Mouse (Mus musculus) forebrain, embryonic 10.5 days (tissue): Measurements from ENCODE around the gene Zc3h12d. TPM values are rescaled to one million over a fixed set of nuclear protein-coding genes. Genes with fewer than 3 reads are reported as not detected.
"Not testable (repeated sequence)": the region's sequence is repeated elsewhere in the genome, so short reads cannot be mapped to it uniquely, and the experiment has no call there.

Experiments
- DNase-seq: peaks from one replicate; pipeline ENCODE4 v3.0.0-alpha.2; 2017; ENCODE audit warnings: low spot score; ENCODE audit errors: extremely low spot score
- H3K27ac ChIP-seq: fragments of 300-500 bp; sonication (generic); 2 replicates; pipeline ENCODE4 v1.5.1; 2016; ENCODE audit warnings: mild to moderate bottlenecking
- H3K27me3 ChIP-seq: fragments of 300-500 bp; sonication (generic); 2 replicates; pipeline ENCODE4 v1.6.1; 2016; ENCODE audit warnings: mild to moderate bottlenecking; ENCODE audit not compliant: poor library complexity, severe bottlenecking
- H3K36me3 ChIP-seq: fragments of 300-500 bp; sonication (generic); replicated peaks from 2 replicates; pipeline ENCODE4 v1.6.1; 2016; ENCODE audit warnings: mild to moderate bottlenecking, moderate library complexity
- H3K4me1 ChIP-seq: fragments of 300-500 bp; sonication (generic); 2 replicates; pipeline ENCODE4 v1.6.1; 2016
- H3K4me3 ChIP-seq: fragments of 300-500 bp; sonication (generic); 2 replicates; pipeline ENCODE4 v1.5.1; 2016; ENCODE audit warnings: mild to moderate bottlenecking, moderate library complexity
- H3K9me3 ChIP-seq: fragments of 300-500 bp; sonication (generic); 2 replicates; pipeline ENCODE4 v1.6.1; 2016; ENCODE audit warnings: mild to moderate bottlenecking, moderate library complexity
- WGBS: fragments of 180-500 bp; shearing (Covaris S2); methylation state at CpG from one replicate; pipeline ENCODE4 v1.1.7; 2016; 5-methylcytosine and 5-hydroxymethylcytosine counted together
- polyA plus RNA-seq: library from polyadenylated mRNA; unstranded; fragments of >200 nt; fragmentation: Nextera tagmentation; extraction: Ambion mirVana; gene quantifications from 2 replicates; pipeline ENCODE4 v1.2.1, GENCODE M21; 2016

The Zc3h12d gene
- polyA plus RNA-seq, 1 experiment from 2014 or later, result 0.11 TPM

GRCm38 (mm10) chr10:7866762-7867665, 34.7 kb downstream of the Zc3h12d start:
- H3K36me3 ChIP-seq, result no peaks in the 10 kb centered on the region
- H3K9me3 ChIP-seq, result peaks cover 3% of the 10 kb centered on the region; the same call in 1 of the 2 replicates
- DNase-seq, result peak; percentile 25
- H3K4me3 ChIP-seq, result peak overlapping the region; percentile 55
- peak overlapping the region; percentile 35; the same call in 1 of the 2 replicates for H3K27ac ChIP-seq
- peaks cover 33% of the 10 kb centered on the region for H3K27me3 ChIP-seq
- peaks cover 27% of the 10 kb centered on the region for H3K4me1 ChIP-seq
- WGBS, result 18% methylated on average over 50 of the region's 50 CpGs

GRCm38 (mm10) chr10:7867666-7868030, 35.4 kb downstream of the Zc3h12d start:
- WGBS, result 25% methylated on average over 21 of the region's 21 CpGs
- peaks cover 27% of the 10 kb centered on the region for H3K4me1 ChIP-seq
- H3K36me3 ChIP-seq, result no peaks in the 10 kb centered on the region
- DNase-seq, result no peak
- peak overlapping the region; percentile 35; the same call in 1 of the 2 replicates for H3K27ac ChIP-seq
- H3K4me3 ChIP-seq, result peak overlapping the region; percentile 55
- H3K9me3 ChIP-seq, result peaks cover 5% of the 10 kb centered on the region; the same call in 1 of the 2 replicates
- H3K27me3 ChIP-seq, result peaks cover 33% of the 10 kb centered on the region

- Histone ChIP-seq H3K27ac (no peak overlapping the region), H3K9me3 (peaks cover 7% of the 10 kb centered on the region; the same call in 1 of the 2 replicates), H3K4me1 (peaks cover 27% of the 10 kb centered on the region), H3K36me3 (no peaks in the 10 kb centered on the region), H3K27me3 (peaks cover 33% of the 10 kb centered on the region), H3K4me3 (no peak overlapping the region)
- DNase-seq, result no peak
- WGBS, result 57% methylated on average over 8 of the region's 8 CpGs
These were observed 37.5 kb downstream of the Zc3h12d start for GRCm38 (mm10) chr10:7869746-7870145.

- Histone ChIP-seq H3K4me1 (peaks cover 27% of the 10 kb centered on the region), H3K27ac (no peak overlapping the region), H3K36me3 (no peaks in the 10 kb centered on the region), H3K27me3 (peaks cover 33% of the 10 kb centered on the region), H3K9me3 (peaks cover 7% of the 10 kb centered on the region; the same call in 1 of the 2 replicates), H3K4me3 (no peak overlapping the region)
- DNase-seq, result no peak
- WGBS, result 71% methylated on average over 11 of the region's 11 CpGs
These were observed 38.5 kb downstream of the Zc3h12d start for GRCm38 (mm10) chr10:7870571-7871315.

- H3K36me3 ChIP-seq, result no peaks in the 10 kb centered on the region
- peaks cover 27% of the 10 kb centered on the region for H3K4me1 ChIP-seq
- no peak overlapping the region for H3K4me3 ChIP-seq
- H3K27ac ChIP-seq, result no peak overlapping the region
- peaks cover 28% of the 10 kb centered on the region for H3K27me3 ChIP-seq
- peaks cover 7% of the 10 kb centered on the region; the same call in 1 of the 2 replicates for H3K9me3 ChIP-seq
- 89% methylated on average over 5 of the region's 5 CpGs for WGBS
- DNase-seq, result no peak
These were observed 39.2 kb downstream of the Zc3h12d start for GRCm38 (mm10) chr10:7871381-7872020.

- no peak overlapping the region for H3K4me3 ChIP-seq
- 81% methylated on average over 7 of the region's 7 CpGs for WGBS
- H3K9me3 ChIP-seq, result peaks cover 12% of the 10 kb centered on the region; the same call in 1 of the 2 replicates
- H3K36me3 ChIP-seq, result no peaks in the 10 kb centered on the region
- peaks cover 2% of the 10 kb centered on the region; the same call in 1 of the 2 replicates for H3K27me3 ChIP-seq
- no peak for DNase-seq
- H3K4me1 ChIP-seq, result peaks cover 15% of the 10 kb centered on the region
- no peak overlapping the region for H3K27ac ChIP-seq
These were observed 41.9 kb downstream of the Zc3h12d start for GRCm38 (mm10) chr10:7874194-7874593.

GRCm38 (mm10) chr10:7880283-7880682, 48.0 kb downstream of the Zc3h12d start:
- H3K4me3 ChIP-seq, H3K27ac ChIP-seq, DNase-seq, H3K36me3 ChIP-seq, H3K27me3 ChIP-seq, H3K9me3 ChIP-seq, H3K4me1 ChIP-seq: not testable (repeated sequence)
- 92% methylated on average over 3 of the region's 3 CpGs for WGBS

- Histone ChIP-seq H3K36me3 (no peaks in the 10 kb centered on the region), H3K9me3 (peaks cover 6% of the 10 kb centered on the region; the same call in 1 of the 2 replicates), H3K27me3 (no peaks in the 10 kb centered on the region), H3K27ac (no peak overlapping the region), H3K4me3 (no peak overlapping the region), H3K4me1 (no peaks in the 10 kb centered on the region)
- WGBS, result 93% methylated on average over 3 of the region's 3 CpGs
- no peak for DNase-seq
These were observed 49.7 kb downstream of the Zc3h12d start for GRCm38 (mm10) chr10:7881971-7882370.

GRCm38 (mm10) chr10:7883524-7883923, 51.3 kb downstream of the Zc3h12d start:
- no peaks in the 10 kb centered on the region for H3K9me3 ChIP-seq
- H3K27ac ChIP-seq, result no peak overlapping the region
- H3K36me3 ChIP-seq, result no peaks in the 10 kb centered on the region
- H3K4me3 ChIP-seq, result no peak overlapping the region
- peak; percentile 73 for DNase-seq
- H3K4me1 ChIP-seq, result no peaks in the 10 kb centered on the region
- WGBS, result 16% methylated on average over 5 of the region's 5 CpGs
- no peaks in the 10 kb centered on the region for H3K27me3 ChIP-seq

GRCm38 (mm10) chr10:7888256-7888868, 56.1 kb downstream of the Zc3h12d start:
- Histone ChIP-seq H3K9me3 (no peaks in the 10 kb centered on the region), H3K36me3 (no peaks in the 10 kb centered on the region), H3K27ac (no peak overlapping the region), H3K4me3 (no peak overlapping the region), H3K27me3 (no peaks in the 10 kb centered on the region), H3K4me1 (no peaks in the 10 kb centered on the region)
- peak; percentile 9 for DNase-seq
- WGBS, result 89% methylated on average over 11 of the region's 11 CpGs

GRCm38 (mm10) chr10:7900719-7901627, 68.7 kb downstream of the Zc3h12d start:
- H3K9me3 ChIP-seq, result no peaks in the 10 kb centered on the region
- peaks cover 61% of the 10 kb centered on the region for H3K36me3 ChIP-seq
- no peaks in the 10 kb centered on the region for H3K27me3 ChIP-seq
- DNase-seq, result no peak
- no peaks in the 10 kb centered on the region for H3K4me1 ChIP-seq
- WGBS, result 95% methylated on average over 14 of the region's 14 CpGs
- H3K27ac ChIP-seq, result no peak overlapping the region
- H3K4me3 ChIP-seq, result no peak overlapping the region
